Mouse (Mus musculus): ENCODE data around the gene Gm12216.

Gene Gm12216

GRCm38 (mm10) chr11:53821230-53821944, 37.7 kb downstream of the Gm12216 start:
- no peak for DNase-seq (ENCODE audit: low spot score in 2 of 2)

GRCm38 (mm10) chr11:53820516-53821170, 38.4 kb downstream of the Gm12216 start:
- no peak for DNase-seq (ENCODE audit: low spot score in 2 of 2)

- no peak for DNase-seq (ENCODE audit: low spot score in 2 of 2)
Observed at GRCm38 (mm10) chr11:53819511-53819910, 39.5 kb downstream of the Gm12216 start.

- no peak for DNase-seq (ENCODE audit: low spot score in 2 of 2)
Observed at GRCm38 (mm10) chr11:53818794-53819193, 40.3 kb downstream of the Gm12216 start.

- no peak for DNase-seq (ENCODE audit: low spot score in 2 of 2)
Observed at GRCm38 (mm10) chr11:53816841-53817375, 42.1 kb downstream of the Gm12216 start.

- no peak for DNase-seq (ENCODE audit: low spot score in 2 of 2)
Observed at GRCm38 (mm10) chr11:53814810-53815209, 44.2 kb downstream of the Gm12216 start.

GRCm38 (mm10) chr11:53813001-53813868, 45.8 kb downstream of the Gm12216 start:
- DNase-seq (ENCODE audit: low spot score in 2 of 2), result no peak

- DNase-seq (ENCODE audit: low spot score in 2 of 2), result no peak
Observed at GRCm38 (mm10) chr11:53811312-53811711, 47.7 kb downstream of the Gm12216 start.

GRCm38 (mm10) chr11:53810749-53811148, 48.3 kb downstream of the Gm12216 start:
- DNase-seq (ENCODE audit: low spot score in 2 of 2), result no peak

- DNase-seq (ENCODE audit: low spot score in 2 of 2), result no peak
Observed at GRCm38 (mm10) chr11:53810156-53810555, 48.9 kb downstream of the Gm12216 start.

GRCm38 (mm10) chr11:53809354-53809753, 49.7 kb downstream of the Gm12216 start:
- DNase-seq (ENCODE audit: low spot score in 2 of 2), result no peak

- no peak for DNase-seq (ENCODE audit: low spot score in 2 of 2)
Observed at GRCm38 (mm10) chr11:53805786-53806185, 53.3 kb downstream of the Gm12216 start.

- no peak for DNase-seq (ENCODE audit: low spot score in 2 of 2)
Observed at GRCm38 (mm10) chr11:53804569-53805344, 54.3 kb downstream of the Gm12216 start.

- no peak for DNase-seq (ENCODE audit: low spot score in 2 of 2)
Observed at GRCm38 (mm10) chr11:53803494-53803893, 55.6 kb downstream of the Gm12216 start.

- DNase-seq (ENCODE audit: low spot score in 2 of 2), result no peak
Observed at GRCm38 (mm10) chr11:53803093-53803492, 56.0 kb downstream of the Gm12216 start.

GRCm38 (mm10) chr11:53800975-53801374, 58.1 kb downstream of the Gm12216 start:
- no peak for DNase-seq (ENCODE audit: low spot score in 2 of 2)

- no peak for DNase-seq (ENCODE audit: low spot score in 2 of 2)
Observed at GRCm38 (mm10) chr11:53800036-53800435, 59.0 kb downstream of the Gm12216 start.

- DNase-seq (ENCODE audit: low spot score in 2 of 2), result no peak
Observed at GRCm38 (mm10) chr11:53798041-53798711, 60.9 kb downstream of the Gm12216 start.

GRCm38 (mm10) chr11:53797386-53797920, 61.6 kb downstream of the Gm12216 start:
- no peak for DNase-seq (ENCODE audit: low spot score in 2 of 2)

- DNase-seq (ENCODE audit: low spot score in 2 of 2), result peak; percentile 35 to 46
Observed at GRCm38 (mm10) chr11:53796409-53797151, 62.5 kb downstream of the Gm12216 start.

Data from right cerebral cortex, postnatal 10 days (tissue).